Mouse (Mus musculus): ENCODE measurements around the gene Metap1. TPM values are rescaled to one million over a fixed set of nuclear protein-coding genes. Genes with fewer than 3 reads are reported as not detected.

Metap1 gene
- polyA plus RNA-seq, 1 experiment from 2014 or later, result 96.9 TPM

- no peaks in the 10 kb centered on the region for H3K27me3 ChIP-seq
- in situ Hi-C loops (cut with MboI; ENCODE audit: low pct_unique_long_range_greater_than_20kb), result no loop called here
- DNase-seq (ENCODE audit: low read depth, low spot score) (peak; percentile 92), ATAC-seq (peak; percentile 63)
- CTCF ChIA-PET, result interaction anchor here (0.7 to 2.6 kb wide), 7 partner anchors 10 to 70 kb away, joined by 4 to 20 read pairs (median 5); no protein-coding TSS in a partner anchor
- POLR2A ChIA-PET, result interaction anchor here (0.5 to 1.2 kb wide), 8 partner anchors 17 to 106 kb away, joined by 3 to 14 read pairs (median 4); partner anchors contain the start of gene Metap1
- TF ChIP-seq CTCF (IDR thresholded peaks at IDR 0.05), result no peak
These were observed 37.0 kb upstream of the Metap1 start, which contains the start of gene Eif4e for GRCm38 (mm10) chr3:138526073-138526915. Gene Eif4e, plus strand, starts transcription at chr3:138526179.

- no peak for ATAC-seq
- no peaks in the 10 kb centered on the region for H3K27me3 ChIP-seq
- ChIA-PET POLR2A (interaction anchor here (0.5 to 1.2 kb wide), 4 partner anchors 10 to 105 kb away, joined by 3 to 6 read pairs (median 5); partner anchors contain the start of gene Metap1), CTCF (interaction anchor here (0.9 to 2.6 kb wide), 7 partner anchors 10 to 44 kb away, joined by 4 to 20 read pairs (median 5); no protein-coding TSS in a partner anchor)
- in situ Hi-C loops (cut with MboI; ENCODE audit: low pct_unique_long_range_greater_than_20kb), result no loop called here
- TF ChIP-seq CTCF (IDR thresholded peaks at IDR 0.05), result no peak
- DNase-seq (ENCODE audit: low read depth, low spot score), result no peak
These were observed 36.2 kb upstream of the Metap1 start for GRCm38 (mm10) chr3:138525494-138525893.

- H3K27me3 ChIP-seq, result no peaks in the 10 kb centered on the region
- CTCF ChIA-PET, result interaction anchor here (1.0 to 2.6 kb wide), 2 partner anchors 17 to 19 kb away, joined by 3 to 20 read pairs; no protein-coding TSS in a partner anchor
- no peak for ATAC-seq
- DNase-seq (ENCODE audit: low read depth, low spot score), result no peak
- in situ Hi-C loops (cut with MboI; ENCODE audit: low pct_unique_long_range_greater_than_20kb), result no loop called here
- TF ChIP-seq CTCF (IDR thresholded peaks at IDR 0.05), result no peak
- POLR2A ChIA-PET, result no interaction called here
These were observed 34.6 kb upstream of the Metap1 start for GRCm38 (mm10) chr3:138523956-138524355.

- in situ Hi-C loops (cut with MboI; ENCODE audit: low pct_unique_long_range_greater_than_20kb), result no loop called here
- CTCF ChIA-PET, result interaction anchor here (1.1 kb wide), 1 partner anchor 28 kb away, joined by 3 read pairs; no protein-coding TSS in a partner anchor
- POLR2A ChIA-PET, result no interaction called here
- no peaks in the 10 kb centered on the region for H3K27me3 ChIP-seq
- DNase-seq (ENCODE audit: low read depth, low spot score), result no peak
- TF ChIP-seq CTCF (IDR thresholded peaks at IDR 0.05), result no peak
- ATAC-seq, result no peak
These were observed 29.9 kb upstream of the Metap1 start for GRCm38 (mm10) chr3:138519218-138519617.

GRCm38 (mm10) chr3:138517881-138518280 is 28.6 kb upstream of the Metap1 start:
- ATAC-seq (no peak), DNase-seq (ENCODE audit: low read depth, low spot score) (no peak)
- ChIA-PET CTCF (no interaction called here), POLR2A (no interaction called here)
- TF ChIP-seq CTCF (IDR thresholded peaks at IDR 0.05), result no peak
- no peaks in the 10 kb centered on the region for H3K27me3 ChIP-seq
- in situ Hi-C loops (cut with MboI; ENCODE audit: low pct_unique_long_range_greater_than_20kb), result no loop called here

- ChIA-PET POLR2A (interaction anchor here (0.6 to 1.0 kb wide), 3 partner anchors 9 to 52 kb away, joined by 3 to 4 read pairs (median 3); no protein-coding TSS in a partner anchor), CTCF (interaction anchor here (0.8 to 2.3 kb wide), 5 partner anchors 9 to 60 kb away, joined by 3 to 13 read pairs (median 5); partner anchors contain the start of gene Eif4e)
- in situ Hi-C loops (cut with MboI; ENCODE audit: low pct_unique_long_range_greater_than_20kb), result no loop called here
- ATAC-seq (no peak), DNase-seq (ENCODE audit: low read depth, low spot score) (no peak)
- TF ChIP-seq CTCF (IDR thresholded peaks at IDR 0.05), result no peak
- H3K27me3 ChIP-seq, result no peaks in the 10 kb centered on the region
These were observed 26.5 kb upstream of the Metap1 start for GRCm38 (mm10) chr3:138515656-138516370.

GRCm38 (mm10) chr3:138514749-138515148 is 25.4 kb upstream of the Metap1 start:
- DNase-seq (ENCODE audit: low read depth, low spot score) (no peak), ATAC-seq (peak; percentile 50)
- in situ Hi-C loops (cut with MboI; ENCODE audit: low pct_unique_long_range_greater_than_20kb), result no loop called here
- no peak for TF ChIP-seq CTCF (IDR thresholded peaks at IDR 0.05)
- H3K27me3 ChIP-seq, result no peaks in the 10 kb centered on the region
- CTCF ChIA-PET, result interaction anchor here (1.7 to 2.3 kb wide), 2 partner anchors 8 to 10 kb away, joined by 5 to 13 read pairs; no protein-coding TSS in a partner anchor
- POLR2A ChIA-PET, result interaction anchor here (1.0 kb wide), 1 partner anchor 10 kb away, joined by 3 read pairs; no protein-coding TSS in a partner anchor

- in situ Hi-C loops (cut with MboI; ENCODE audit: low pct_unique_long_range_greater_than_20kb), result no loop called here
- CTCF ChIA-PET, result no interaction called here
- no peak for DNase-seq (ENCODE audit: low read depth, low spot score)
- ATAC-seq, result no peak
- no peaks in the 10 kb centered on the region for H3K27me3 ChIP-seq
- TF ChIP-seq CTCF (IDR thresholded peaks at IDR 0.05), result no peak
- POLR2A ChIA-PET, result no interaction called here
These were observed 23.9 kb upstream of the Metap1 start for GRCm38 (mm10) chr3:138513243-138513642.

- no peak for TF ChIP-seq CTCF (IDR thresholded peaks at IDR 0.05)
- no peaks in the 10 kb centered on the region for H3K27me3 ChIP-seq
- POLR2A ChIA-PET, result no interaction called here
- no peak for DNase-seq (ENCODE audit: low read depth, low spot score)
- ATAC-seq, result no peak
- in situ Hi-C loops (cut with MboI; ENCODE audit: low pct_unique_long_range_greater_than_20kb), result no loop called here
- CTCF ChIA-PET, result interaction anchor here (1.1 to 1.8 kb wide), 3 partner anchors 15 to 21 kb away, joined by 3 to 7 read pairs (median 4); partner anchors contain the start of gene Metap1
These were observed 21.2 kb upstream of the Metap1 start for GRCm38 (mm10) chr3:138510471-138510870.

GRCm38 (mm10) chr3:138509581-138509980 is 20.3 kb upstream of the Metap1 start:
- no peaks in the 10 kb centered on the region for H3K27me3 ChIP-seq
- ATAC-seq (no peak), DNase-seq (ENCODE audit: low read depth, low spot score) (no peak)
- ChIA-PET POLR2A (no interaction called here), CTCF (no interaction called here)
- in situ Hi-C loops (cut with MboI; ENCODE audit: low pct_unique_long_range_greater_than_20kb), result loop anchor here (5.0 kb wide), 1 partner anchor 688 kb away; no protein-coding TSS in a partner anchor
- TF ChIP-seq CTCF (IDR thresholded peaks at IDR 0.05), result no peak
